Mouse (Mus musculus) gastrocnemius, adult 8-10 months (tissue): ENCODE data around the gene Ada. TPM values are rescaled to one million over a fixed set of nuclear protein-coding genes. Genes with fewer than 3 reads are reported as not detected.
"Not testable (repeated sequence)": the region's sequence is repeated elsewhere in the genome, so short reads cannot be mapped to it uniquely, and the experiment has no call there.

Source experiments
- DNase-seq, 2 experiments: peaks; one replicate each; pipeline ENCODE4 v3.0.0; 2022; ENCODE audit warnings: low spot score in 2 of 2
- total RNA-seq, 4 experiments: library from RNA; stranded (reverse); gene quantifications; 2 replicates each; pipeline ENCODE4 v1.2.4; 2022

Gene Ada
- total RNA-seq, 4 experiments from 2014 or later = 0.34 to 1.2 (median 0.62) TPM; not detected in 1

DNA sequence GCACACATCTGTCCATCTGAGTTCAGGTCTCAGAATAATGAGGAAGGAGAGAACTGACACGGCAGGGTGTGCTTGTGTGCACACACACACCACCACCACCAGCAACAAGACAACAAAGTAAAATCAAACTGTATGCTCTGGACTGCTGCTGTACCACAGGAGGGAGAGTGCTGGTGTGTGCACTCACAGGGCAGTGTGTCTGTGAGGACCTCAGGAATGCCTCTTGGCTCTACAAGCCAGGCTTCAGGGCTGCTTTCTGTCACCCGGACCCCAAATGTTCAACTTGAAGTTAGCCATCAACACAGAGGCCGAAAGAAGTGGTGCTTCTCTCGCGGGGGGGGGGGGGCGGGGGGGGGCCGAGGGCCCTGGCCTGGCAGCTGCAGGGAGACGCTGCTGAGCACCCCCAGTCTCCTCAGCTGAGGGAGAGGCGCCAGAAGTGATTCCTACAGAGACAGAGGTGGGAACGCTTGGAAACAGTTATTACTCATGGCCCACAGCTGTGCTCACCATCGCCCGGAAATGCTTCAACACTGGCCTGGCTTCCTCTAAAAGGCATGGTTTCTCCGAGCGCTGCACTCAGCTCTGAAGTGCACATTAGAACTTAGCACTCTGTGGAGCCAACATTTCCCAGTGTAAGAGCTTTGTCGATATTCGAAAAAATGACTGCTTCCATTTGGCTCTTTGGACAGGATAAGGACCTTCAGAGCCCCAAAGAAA, 52.1 kb downstream of the Ada start:
- DNase-seq = no peak

DNA sequence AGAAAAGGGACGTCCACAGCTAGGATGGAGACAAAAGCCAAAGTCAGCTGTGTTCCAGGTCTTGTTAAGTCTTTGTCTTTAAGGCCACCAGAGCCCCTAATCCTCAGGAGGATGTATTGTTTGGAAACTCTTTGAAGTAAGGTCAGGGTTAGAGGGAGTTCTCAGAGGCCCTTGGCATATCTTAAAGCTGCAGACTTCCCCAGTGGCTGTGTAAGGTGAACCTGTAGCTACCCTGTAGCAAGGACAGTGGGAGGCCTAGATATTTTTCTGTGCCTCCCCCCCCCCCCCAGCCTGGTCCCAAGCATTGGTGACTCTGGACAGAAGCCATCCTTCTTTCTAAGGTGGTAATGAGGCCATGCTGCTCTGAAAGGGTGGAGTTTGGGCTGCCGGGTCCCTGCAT, 53.3 kb downstream of the Ada start:
- DNase-seq = no peak

DNA sequence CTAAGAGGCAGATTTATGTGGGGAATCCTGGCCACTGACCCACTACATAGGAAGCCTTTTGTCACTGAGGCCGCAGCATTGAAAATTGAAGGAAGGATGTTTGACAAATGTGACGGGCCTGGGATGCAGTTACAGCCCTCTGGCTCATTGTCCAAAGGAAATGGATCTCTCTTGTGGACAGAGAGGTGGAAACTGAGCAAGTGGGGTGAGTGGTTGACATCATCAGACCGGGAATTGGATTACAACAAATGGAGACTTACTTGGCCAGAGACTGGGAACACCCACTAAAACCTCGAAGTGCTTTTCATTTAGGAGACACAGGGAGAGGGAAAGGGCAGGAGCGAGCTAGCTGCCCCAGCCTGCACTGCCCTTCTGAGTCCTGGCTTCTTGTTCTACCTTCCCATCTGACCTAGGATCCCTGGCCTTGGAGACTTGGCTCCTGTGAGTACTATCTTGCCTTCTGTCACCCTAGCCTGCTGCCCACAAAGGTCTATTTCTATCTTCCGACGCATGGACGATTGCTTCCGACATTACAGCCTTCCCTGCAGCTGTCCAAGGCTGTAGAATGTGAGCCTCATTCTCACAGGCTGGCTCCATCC, 56.2 kb downstream of the Ada start:
- peak in 1 of 2 experiments; percentile 33 for DNase-seq

DNA sequence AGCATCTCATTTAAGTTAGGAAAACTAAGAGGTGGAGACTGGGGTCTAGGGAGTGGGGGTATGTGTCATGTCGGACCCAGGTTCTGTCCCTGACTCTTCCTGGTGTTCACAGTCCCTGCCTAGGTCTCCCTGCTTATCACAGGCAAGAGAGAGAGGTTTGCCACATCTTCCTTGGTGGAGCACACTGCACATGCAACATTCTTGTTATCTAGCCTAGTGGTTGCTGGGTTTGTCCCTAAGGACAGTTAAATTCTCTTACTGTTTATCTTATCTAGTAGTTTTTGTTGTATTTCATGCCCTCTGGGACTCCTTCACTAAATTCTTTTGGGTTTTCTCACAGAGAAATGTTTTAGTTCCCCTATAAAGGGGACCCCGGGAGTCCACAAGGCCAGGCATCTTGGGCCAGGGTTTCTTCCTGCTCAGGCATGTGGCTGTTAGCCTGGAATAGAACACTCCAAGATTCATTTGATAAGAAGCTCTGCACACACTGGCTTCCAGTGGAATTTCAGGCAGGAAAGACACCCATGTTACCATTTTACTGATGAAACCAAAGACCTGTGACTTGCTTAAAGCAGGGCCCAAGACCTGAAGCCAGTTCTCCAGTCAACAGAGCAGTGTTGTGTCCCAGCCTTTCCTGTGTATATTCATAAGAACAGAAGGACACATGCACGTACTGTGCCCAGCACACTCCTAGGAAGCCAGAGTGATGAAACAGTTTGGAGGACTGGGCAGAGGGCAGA, 57.0 kb downstream of the Ada start:
- DNase-seq = no peak

DNA sequence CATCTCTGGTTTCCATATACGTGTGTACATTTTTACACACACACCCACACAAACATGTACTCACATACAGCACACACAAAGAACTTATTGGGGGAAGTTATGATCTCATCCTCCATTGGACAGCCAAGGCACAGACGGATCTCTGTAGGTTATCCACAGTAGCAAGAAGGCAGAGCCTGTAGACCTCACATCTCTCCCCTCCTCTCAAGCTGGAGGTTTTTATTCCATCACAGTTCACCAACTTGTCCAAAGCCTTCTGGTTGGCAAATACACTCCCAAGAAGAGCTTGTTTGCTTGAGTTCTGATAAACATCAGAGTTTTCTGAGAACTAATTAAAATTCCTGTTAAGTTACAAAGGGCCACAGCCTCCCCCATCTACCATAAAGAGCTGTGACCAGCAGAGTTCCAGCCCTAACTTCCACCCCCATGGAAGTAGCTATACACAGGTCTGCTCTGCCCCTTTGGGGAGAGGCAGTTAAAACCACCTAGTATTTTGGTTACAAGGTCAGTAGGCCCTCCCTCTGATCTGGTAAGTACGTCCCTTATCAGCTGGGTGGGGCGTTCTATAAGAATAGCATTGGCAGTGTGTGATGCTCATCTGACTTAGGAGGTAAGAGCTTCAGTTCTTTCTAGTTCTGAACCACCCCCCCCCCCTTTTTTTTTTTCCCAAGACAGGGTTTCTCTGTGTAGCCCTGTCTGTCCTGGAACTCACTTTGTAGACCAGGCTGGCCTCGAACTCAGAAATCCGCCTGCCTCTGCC, 58.0 kb downstream of the Ada start:
- no peak for DNase-seq

DNA sequence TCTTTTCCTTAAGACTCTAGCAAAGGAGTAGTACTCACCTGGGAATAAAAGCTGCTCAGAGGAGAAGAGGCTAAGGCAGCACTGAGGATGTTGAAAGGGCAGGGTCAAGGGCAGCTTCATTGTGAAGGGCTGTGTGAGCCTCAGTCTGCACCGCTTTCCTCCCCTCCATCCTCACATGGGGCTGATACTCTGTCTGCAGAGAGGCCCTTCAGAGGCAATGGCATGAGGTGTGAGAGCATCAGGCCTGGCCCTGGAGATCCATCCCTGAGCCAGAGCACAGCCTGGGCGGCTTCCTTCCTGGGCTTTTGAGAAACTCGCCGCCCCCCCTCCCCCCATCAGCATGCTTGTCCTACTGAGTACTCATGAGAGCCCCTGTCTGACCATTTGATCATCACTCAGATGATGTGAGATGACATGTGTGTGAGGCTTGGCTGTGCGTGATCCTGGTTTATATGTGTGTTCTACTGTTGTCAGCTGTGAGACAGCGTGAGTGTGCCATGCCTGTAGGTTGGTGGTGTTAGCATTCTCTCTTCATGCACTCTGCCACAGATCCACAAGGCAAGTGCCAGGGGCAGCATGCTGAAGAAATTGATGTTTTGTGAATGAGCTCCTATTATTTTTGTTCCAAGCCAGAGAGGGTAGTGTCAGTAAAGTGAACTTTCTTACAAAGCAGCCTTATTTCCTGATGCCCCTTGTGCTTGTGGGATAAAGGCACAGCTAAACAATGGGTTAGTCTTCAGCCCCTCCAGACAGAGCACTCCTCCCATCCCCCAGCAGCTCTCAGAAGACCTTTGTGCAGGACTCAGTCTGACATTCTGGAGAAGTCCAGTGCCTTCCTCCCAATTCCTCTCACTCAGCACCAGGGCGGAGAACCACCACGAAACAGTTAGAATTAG, 59.4 kb downstream of the Ada start:
- DNase-seq = no peak

DNA sequence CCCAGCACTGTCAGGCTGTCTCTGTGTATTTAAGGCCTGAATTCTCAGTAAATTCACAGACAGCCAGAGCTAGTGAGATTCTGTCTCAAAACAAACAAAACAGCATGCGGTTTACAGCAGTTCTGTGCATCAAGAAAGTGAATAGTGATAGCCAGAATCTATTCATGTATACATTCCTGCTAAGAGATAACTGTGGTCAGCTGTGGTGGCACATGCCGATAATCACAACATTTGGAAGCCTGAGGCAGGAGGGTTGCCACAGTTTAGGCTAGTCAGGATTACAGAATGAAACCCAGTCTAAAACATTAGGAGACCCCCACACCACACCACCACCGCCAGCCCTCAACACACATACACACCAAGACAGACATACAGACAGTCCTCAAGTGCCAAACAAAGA, 60.3 kb downstream of the Ada start:
- no peak for DNase-seq

DNA sequence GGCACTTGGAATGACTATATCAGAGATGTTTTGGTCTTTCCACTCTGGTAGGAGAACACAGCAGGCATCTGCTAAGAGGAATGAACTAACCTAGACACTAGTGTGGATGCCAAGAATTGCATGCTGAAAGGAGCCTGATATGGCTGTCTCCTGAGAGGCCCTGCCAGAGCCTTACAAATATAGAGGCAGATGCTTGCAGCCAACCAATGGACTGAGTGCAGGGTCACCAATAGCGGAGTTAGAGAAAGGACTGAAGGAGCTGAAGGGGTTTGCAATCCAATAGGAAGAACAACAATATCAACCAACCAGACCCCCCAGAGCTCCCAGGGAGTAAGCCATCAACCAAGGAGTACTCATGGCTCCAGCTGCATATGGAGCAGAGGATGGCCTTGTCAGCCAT, 61.7 kb downstream of the Ada start:
- DNase-seq = not testable (repeated sequence)

DNA sequence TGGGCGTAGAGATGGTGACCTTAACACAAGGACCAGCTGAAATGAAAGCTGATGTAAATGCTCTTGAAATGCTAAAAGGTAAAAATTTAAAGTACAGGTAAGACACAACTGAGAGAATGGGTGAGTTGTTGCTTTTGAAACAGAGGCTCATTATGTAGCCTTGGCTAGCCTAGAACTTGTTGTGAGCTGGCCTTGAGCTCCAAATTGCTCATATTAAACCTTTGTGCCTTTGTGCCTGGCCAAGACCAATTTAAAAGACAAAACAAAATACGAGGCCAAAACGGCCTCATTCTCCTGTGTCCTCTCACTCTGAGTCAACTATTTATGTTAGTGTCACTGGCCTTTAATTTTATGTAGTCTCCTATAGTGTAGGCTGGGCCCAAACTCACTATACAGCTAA, 63.2 kb downstream of the Ada start:
- no peak for DNase-seq

DNA sequence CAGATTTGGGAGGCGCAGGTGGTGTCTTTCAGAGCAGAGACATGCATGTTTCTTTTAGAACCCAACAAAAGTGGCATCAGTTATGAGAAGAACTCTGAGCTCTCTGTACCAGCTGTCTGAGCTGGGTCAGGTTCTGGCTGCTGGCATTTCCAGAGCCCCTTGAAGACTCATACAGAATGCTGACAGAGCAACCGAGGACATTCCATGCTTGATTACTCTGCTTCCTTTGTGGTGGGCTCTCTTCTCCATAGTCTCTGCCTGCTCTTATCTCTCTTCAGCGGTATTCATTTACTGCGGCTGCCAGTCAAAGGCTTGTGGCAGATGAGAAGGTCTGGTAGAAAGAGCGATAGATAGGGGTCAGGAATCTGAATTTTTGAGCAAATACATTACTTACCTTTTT, 63.8 kb downstream of the Ada start:
- DNase-seq = no peak

DNA sequence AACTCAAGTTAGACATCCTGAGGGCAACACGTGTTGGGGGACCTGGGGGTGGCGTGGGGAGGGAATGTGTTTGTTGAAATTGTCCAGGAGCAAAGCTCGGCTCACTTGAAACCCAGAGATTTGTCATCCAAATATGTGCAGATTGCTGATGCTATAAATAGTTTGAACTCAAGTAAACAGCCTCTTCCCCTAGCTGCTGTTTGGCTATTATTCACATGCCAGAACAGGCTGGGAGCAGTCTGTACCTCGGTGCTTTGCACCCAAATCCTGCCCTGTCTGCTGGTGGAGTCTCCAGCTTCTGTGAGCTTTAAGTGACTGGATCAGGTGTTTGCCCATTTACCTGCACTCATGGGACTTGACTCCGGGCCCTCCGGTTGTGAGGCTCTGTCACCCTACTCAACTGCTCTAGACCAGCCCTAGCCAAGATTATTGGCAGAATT, 64.3 kb downstream of the Ada start:
- DNase-seq = peak; percentile 16 to 33

DNA sequence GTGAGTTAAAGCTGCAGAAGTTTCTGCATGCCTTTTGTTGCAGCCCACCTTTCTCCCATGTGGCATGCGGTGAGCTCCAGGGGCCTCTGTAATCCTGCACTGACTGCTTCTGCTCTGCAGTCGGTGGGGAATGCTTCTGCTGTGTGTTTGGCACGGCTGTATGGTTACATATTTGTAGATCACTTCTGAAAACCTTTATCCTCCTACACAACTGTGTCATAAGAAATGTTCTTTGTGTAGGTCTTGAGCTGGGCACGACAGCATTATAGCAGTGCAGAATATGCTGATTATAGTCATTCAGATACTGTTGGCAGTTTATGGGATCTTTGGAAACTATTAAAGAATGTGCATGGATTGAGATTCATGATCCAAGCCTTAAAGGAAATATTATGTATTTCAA, 64.8 kb downstream of the Ada start:
- DNase-seq = no peak

DNA sequence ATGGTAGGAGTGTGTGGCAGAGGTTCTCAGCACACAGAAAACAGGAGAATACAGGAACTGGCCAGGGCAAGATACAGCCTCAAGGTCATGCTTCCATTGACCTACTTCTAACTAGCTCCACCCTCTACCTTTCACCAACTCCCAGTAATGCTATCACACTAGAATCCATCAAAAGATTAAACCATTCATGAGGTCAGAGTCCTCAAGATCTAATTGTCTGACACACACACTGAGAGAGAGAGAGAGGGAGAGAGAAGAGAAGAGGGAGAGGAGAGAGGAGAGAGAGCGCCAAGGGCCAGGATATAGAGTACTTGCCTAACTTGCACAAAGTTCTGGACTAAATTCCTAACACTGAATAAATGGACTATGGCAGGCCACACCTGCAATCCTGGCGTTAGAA, 67.7 kb downstream of the Ada start:
- no peak for DNase-seq

DNA sequence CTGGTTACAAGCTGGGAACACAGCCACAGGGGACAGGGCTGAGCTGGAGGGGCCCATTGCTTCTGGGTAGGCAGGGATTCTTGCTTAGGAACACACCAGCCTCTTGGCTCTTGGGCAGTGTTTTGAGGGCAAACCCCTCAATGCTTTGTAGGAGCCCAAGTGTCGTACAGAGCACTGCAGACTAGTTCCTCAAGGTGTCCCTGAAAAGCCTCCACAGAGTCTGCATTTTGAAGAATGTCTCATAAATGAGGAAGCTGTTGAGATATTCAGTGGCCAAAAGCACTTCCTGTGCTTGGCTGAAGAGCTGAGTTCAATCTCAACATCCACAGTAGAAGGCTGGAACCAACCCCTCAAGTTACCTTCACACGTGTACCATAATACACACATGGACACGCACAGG, 73.3 kb downstream of the Ada start:
- DNase-seq = no peak

Other genes starting within 250 kb of the Ada start
- under 1 TPM in 1 of 4 experiments, not detected in 3; 0.11 TPM for gene Hnf4a, start 243.4 kb downstream of the Ada start, total RNA-seq
- 1 to 10 TPM; 3.1 to 5.2 (median 3.4) TPM for gene Ttpal, start 147.9 kb downstream of the Ada start, total RNA-seq
- gene Serinc3, start 105.1 kb downstream of the Ada start, total RNA-seq = 100 to 1,000 TPM in 3 of 4 experiments, 10 to 100 TPM in 1; 88.8 to 135 (median 117) TPM
- 100 to 1,000 TPM; 102 to 111 (median 107) TPM for gene Pkig, start 91.9 kb downstream of the Ada start, total RNA-seq
- gene Ccn5, start 70.6 kb upstream of the Ada start, total RNA-seq = 1 to 10 TPM in 2 of 4 experiments, under 1 TPM in 1, not detected in 1; 0.75 to 1.4 (median 1.3) TPM
- gene Kcnk15, start 103.4 kb upstream of the Ada start, total RNA-seq = not detected
- 1 to 10 TPM; 1.5 to 2.5 (median 1.6) TPM for gene Rims4, start 168.4 kb upstream of the Ada start, total RNA-seq
- 10 to 100 TPM; 39.0 to 41.5 (median 39.9) TPM for gene Ywhab, start 244.7 kb upstream of the Ada start, total RNA-seq